Mouse (Mus musculus): ENCODE results near the gene Xpo4. TPM values are rescaled to one million over a fixed set of nuclear protein-coding genes. Genes with fewer than 3 reads are reported as not detected.
A peak's percentile ranks its signal among the peaks of the same experiment; 100 is the strongest.

Xpo4 gene
- total RNA-seq, 2 experiments from 2014 or later = 32.9 to 33.9 TPM

- no peak for DNase-seq
These were observed 127.8 kb downstream of the Xpo4 start for GRCm38 (mm10) chr14:57537261-57538015.

- no peak for DNase-seq
These were observed 128.4 kb downstream of the Xpo4 start for GRCm38 (mm10) chr14:57536820-57537219.

GRCm38 (mm10) chr14:57535646-57536045, 129.6 kb downstream of the Xpo4 start:
- no peak for DNase-seq

GRCm38 (mm10) chr14:57534961-57535360, 130.3 kb downstream of the Xpo4 start:
- DNase-seq = peak in 1 of 2 experiments; percentile 38

- DNase-seq = no peak
These were observed 130.9 kb downstream of the Xpo4 start for GRCm38 (mm10) chr14:57534346-57534745.

- no peak for DNase-seq
These were observed 131.4 kb downstream of the Xpo4 start for GRCm38 (mm10) chr14:57533841-57534240.

- peak; percentile 65 to 79 for DNase-seq
These were observed 132.0 kb downstream of the Xpo4 start for GRCm38 (mm10) chr14:57533214-57533613.

- DNase-seq = no peak
These were observed 132.7 kb downstream of the Xpo4 start for GRCm38 (mm10) chr14:57532577-57532976.

GRCm38 (mm10) chr14:57529786-57530515, 135.3 kb downstream of the Xpo4 start:
- DNase-seq = no peak

GRCm38 (mm10) chr14:57529086-57529785, 136.0 kb downstream of the Xpo4 start:
- peak; percentile 77 to 80 for DNase-seq

- no peak for DNase-seq
These were observed 137.6 kb downstream of the Xpo4 start for GRCm38 (mm10) chr14:57527598-57527997.

Other genes with a start within 250 kb of the Xpo4 start
- gene Ift88, start 241.4 kb downstream of the Xpo4 start, total RNA-seq (2021) = 10 to 100 TPM; 10.2 to 12.2 TPM
- gene Il17d, start 140.7 kb downstream of the Xpo4 start, total RNA-seq (2021) = 1 to 10 TPM; 1.9 to 2.5 TPM
- 10 to 100 TPM; 26.4 to 27.5 TPM for gene Eef1akmt1, start 93.8 kb downstream of the Xpo4 start, total RNA-seq (2021)
- gene Gm49361, start 80.7 kb upstream of the Xpo4 start, total RNA-seq (2021) = 1 to 10 TPM; 1.9 to 2.2 TPM
- 10 to 100 TPM; 51.6 to 59.1 TPM for gene Lats2, start 93.0 kb upstream of the Xpo4 start, total RNA-seq (2021)
- 10 to 100 TPM; 59.7 to 68.0 TPM for gene Sap18, start 132.8 kb upstream of the Xpo4 start, total RNA-seq (2021)
- 1 to 10 TPM in 1 of 2 experiments, under 1 TPM in 1; 0.82 to 1.5 TPM for gene Ska3, start 160.8 kb upstream of the Xpo4 start, total RNA-seq (2021)
- 100 to 1,000 TPM; 104 to 128 TPM for gene Mrpl57, start 160.8 kb upstream of the Xpo4 start, total RNA-seq (2021)
- 10 to 100 TPM; 36.6 to 50.5 TPM for gene Zdhhc20, start 224.8 kb upstream of the Xpo4 start, total RNA-seq (2021)